Mouse (Mus musculus): ENCODE data around the gene Sec24d.
"Not testable (repeated sequence)": the region's sequence is repeated elsewhere in the genome, so short reads cannot be mapped to it uniquely, and the experiment has no call there.

The Sec24d gene

DNA sequence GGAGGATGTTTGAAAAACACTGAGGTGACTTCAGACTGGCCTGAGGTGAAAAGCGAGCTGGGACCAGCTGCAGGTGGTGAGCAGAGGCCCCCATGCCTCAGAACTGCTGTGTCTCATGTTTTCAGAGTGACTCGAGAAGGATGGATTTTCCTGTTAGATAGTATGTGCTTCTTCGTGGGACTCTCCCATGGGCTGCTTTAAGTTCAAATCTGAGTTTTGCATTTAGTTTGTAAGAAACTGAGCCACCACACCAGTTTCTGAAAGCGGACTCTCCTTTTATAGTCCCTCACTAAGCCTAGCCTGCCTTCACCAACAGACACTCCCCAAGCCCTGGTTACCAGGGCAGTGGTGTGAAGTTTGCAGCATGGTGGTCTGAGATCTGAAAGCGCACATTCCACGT, 70.6 kb downstream of the Sec24d start:
- no peak for DNase-seq (ENCODE audit: low read depth, low spot score)

DNA sequence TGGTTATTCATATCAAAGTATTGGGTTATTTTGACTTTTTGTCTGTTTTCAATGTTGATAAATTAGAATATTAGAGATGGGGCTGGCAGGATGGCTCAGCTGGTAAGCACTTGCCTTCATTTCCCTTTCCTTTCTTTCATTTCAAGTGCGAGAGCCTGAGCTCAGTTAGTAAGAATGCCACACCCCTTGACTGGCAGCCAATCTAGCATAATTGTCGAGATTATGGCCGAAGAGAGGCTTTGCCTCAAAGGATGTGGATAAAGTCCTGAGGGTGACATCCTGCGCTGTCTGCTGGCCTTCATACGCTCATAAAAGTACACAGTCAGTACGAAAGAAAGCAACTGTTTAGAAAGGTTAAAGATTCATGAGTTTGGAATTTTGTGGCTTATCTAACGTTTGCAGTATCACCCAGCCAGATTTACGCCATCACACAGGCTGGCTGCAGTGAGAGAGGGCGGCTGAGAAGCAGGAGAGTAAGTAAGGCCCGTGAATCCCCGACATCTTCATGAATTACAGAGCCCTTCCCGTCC, 71.5 kb downstream of the Sec24d start:
- DNase-seq (ENCODE audit: low read depth, low spot score): no peak

GRCm38 (mm10) chr3:123341049-123341448, 73.8 kb downstream of the Sec24d start:
- DNase-seq (ENCODE audit: low read depth, low spot score): no peak

- DNase-seq (ENCODE audit: low read depth, low spot score): no peak
Observed at GRCm38 (mm10) chr3:123343690-123344089, 76.4 kb downstream of the Sec24d start.

- no peak for DNase-seq (ENCODE audit: low read depth, low spot score)
Observed at GRCm38 (mm10) chr3:123348080-123348802, 81.0 kb downstream of the Sec24d start.

- DNase-seq (ENCODE audit: low read depth, low spot score): no peak
Observed at GRCm38 (mm10) chr3:123350602-123351001, 83.3 kb downstream of the Sec24d start.

DNA sequence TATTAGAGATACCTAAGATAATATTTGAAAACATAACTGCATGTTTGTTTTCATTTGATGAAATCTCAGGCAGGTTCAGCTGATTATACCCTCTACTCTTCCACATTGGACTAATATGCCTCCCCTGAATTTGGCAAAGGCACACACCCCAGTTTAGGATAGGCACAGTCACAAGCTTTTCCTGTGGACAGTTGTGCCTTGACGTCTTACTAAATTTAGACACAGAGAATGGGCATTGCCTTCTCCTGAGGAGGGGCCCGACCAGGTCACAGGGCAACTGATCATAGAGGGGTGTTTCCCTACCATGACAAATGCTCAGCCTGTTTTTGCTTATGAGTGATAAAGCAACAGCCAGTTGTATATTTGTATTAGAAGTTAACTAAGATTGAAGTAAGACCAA, 84.3 kb downstream of the Sec24d start:
- DNase-seq (ENCODE audit: low read depth, low spot score): no peak

DNA sequence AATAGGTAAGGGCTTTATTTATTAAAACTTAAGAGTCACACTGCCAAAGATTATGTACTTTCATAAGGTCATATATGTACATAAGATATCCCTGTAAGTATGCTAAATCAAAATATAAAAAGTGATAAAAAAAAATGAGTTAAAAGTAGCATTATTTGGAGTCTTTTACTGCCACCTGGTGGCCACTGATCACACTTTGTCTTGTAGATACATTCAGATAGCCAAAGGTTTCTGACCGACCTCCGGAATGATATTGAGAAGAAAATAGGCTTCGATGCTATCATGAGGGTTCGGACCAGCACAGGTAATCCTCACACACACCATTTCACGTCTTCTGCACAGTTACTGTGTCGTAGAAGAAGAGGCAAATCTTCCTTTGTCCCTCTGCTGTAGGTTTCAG, 85.9 kb downstream of the Sec24d start:
- DNase-seq (ENCODE audit: low read depth, low spot score): no peak

GRCm38 (mm10) chr3:123353661-123354060, 86.4 kb downstream of the Sec24d start:
- no peak for DNase-seq (ENCODE audit: low read depth, low spot score)

GRCm38 (mm10) chr3:123354388-123354787, 87.1 kb downstream of the Sec24d start:
- DNase-seq (ENCODE audit: low read depth, low spot score): no peak

GRCm38 (mm10) chr3:123356377-123356991, 89.2 kb downstream of the Sec24d start:
- DNase-seq (ENCODE audit: low read depth, low spot score): no peak

DNA sequence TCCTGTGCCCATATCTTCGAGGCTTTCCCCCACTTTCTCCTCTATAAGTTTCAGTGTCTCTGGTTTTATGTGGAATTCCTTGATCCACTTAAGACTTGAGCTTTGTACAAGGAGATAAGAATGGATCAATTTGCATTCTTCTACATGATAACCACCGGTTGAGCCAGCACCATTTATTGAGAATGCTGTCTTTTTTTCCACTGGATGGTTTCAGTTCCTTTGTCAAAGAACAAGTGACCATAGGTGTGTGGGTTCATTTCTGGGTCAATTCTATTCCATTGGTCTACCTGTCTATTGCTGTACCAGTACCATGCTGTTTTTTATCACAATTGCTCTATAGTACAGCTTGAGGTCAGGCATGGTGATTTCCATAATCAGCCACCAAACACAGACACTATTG, 99.6 kb downstream of the Sec24d start:
- not testable (repeated sequence) for DNase-seq (ENCODE audit: low read depth, low spot score)

DNA sequence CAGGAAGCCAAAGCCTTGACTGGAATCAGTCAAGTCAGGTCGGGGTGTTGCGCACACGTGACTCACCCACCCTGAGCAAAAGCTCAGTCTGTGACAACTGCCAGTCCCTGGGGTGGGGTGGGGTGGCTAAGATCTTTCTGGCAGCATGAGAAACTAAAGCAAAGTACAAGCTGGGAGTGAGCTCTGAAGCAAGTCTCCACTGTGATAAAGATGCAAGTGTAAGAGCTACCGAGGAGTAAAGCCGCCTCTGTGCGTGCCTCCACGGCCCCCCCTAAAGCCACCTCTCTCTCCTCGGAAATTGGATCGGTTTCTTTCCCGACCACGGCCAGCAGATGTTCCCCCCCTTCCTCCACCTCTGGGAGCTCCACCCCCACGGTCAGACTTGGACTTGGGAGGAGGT, 101.9 kb downstream of the Sec24d start:
- no peak for DNase-seq (ENCODE audit: low read depth, low spot score)

- no peak for DNase-seq (ENCODE audit: low read depth, low spot score)
Observed at GRCm38 (mm10) chr3:123370927-123371326, 103.7 kb downstream of the Sec24d start.

DNA sequence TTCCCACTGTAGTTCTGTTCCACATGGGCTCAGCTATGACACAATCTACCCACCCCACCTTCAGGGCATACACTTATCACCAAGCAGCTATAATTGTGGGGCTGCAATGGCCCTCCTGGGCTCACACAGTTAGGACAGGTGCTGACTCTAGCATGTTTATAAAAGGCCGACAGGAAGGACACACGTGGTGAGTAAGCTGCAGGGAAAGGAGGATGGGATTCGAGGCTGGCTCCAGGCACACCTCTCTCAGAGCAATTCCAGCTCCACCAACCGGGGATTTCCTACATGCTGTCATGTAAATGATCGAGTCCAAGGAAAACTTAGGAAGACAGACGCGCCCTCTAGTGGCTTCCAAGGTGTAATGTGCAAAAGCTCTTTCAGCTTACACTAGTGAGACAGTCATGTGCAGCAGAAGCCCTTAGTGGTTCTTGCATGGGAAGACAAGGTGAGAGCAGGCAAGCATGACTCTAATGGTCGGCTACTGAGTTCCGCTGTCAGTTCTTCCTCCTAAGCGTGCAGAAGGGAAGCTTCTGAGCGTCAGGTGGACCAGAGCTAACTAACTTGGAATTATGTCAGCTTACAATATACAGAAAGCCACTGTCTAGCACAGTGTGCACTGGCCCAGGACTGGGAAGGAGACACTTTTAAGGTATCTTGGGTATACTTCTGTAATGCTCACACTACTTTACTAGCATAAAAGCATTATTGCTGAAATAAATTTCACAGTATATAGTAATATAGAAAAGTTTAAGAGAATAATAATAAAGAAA, 104.7 kb downstream of the Sec24d start:
- peak; percentile 16 for DNase-seq (ENCODE audit: low read depth, low spot score)

DNA sequence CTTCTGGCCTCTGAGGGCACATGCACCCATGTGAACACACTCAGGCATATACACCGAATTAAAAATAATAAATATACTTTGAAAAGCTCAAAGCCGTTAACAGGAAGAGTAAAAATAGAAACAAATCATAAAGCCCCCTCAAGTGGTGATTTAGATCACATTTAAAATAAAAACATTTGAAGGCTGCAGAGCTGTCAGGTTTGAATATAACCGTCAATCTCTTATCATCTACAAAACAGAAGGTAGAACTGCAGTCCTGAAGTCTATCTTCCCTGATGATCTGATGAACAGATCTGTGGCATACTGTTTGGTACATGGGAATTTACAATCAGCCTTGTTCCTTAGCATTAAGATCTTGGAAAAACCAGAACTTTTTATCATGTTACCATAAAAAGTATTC, 109.3 kb downstream of the Sec24d start:
- no peak for DNase-seq (ENCODE audit: low read depth, low spot score)

DNA sequence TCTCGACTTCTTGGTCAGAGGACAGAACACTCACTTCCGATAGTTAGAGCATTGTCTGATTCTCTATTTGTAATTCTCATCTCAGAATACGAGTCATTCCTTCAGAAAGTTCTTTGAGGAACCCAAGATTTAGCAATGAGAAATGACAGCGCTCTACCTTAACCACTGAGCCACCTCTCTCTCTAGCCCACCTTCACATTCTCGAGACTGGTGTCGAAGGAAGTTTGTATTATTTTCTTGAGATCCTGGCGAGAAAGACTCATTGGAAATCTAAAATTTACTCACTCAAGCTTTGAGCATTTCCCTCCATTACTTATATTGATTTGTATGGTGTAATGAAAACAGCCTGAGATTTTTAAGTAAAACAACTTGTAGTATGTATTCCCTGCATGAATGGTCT, 117.2 kb downstream of the Sec24d start:
- no peak for DNase-seq (ENCODE audit: low read depth, low spot score)

DNA sequence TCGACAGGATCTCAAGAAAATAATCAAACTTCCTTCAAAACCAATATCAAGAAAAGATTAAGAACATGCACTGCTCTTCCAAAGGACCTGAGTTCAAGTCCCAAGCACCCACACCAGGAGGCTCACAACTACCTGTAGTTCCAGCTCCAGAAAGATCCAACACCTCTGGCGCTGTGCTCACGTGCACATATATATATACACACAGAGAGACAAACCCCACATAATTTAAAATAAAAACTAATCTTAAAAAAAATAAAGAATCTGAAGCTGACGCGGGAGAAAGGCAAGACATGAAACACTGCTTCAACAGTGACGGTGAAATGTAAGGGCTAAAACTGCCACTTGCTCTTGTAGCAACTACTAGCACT, 117.8 kb downstream of the Sec24d start:
- no peak for DNase-seq (ENCODE audit: low read depth, low spot score)

DNA sequence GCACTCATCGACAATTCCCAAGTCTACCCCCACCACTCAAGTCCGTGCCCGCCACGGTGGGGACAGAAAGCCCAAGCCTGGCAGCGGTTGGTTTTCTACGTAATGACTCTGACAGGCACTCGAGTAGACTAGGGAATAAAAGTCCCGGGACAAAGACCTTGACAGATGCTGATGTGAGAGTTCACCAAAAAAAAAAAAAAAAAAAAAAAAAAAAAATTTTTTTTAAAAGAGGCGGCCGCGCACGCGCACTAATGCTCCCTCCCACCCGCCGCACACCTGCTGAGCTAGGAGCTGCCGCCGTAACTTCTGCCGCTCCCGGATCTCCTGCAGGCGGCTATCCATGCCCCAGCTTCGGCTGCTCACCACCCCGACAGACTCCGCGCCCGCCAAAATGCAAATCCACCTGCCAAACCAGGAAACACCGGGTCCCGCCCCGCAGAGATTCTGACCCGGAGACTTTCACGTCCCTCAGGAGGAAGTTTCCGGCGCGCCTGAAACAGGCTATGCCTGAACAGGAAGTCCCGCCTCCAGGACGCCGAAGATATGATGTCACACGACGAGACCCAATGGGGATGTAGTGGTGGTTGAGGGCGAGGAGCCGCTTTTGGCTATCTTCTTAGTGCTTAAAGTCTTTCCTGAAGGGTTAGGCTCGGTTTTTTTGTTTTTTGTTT, 118.4 kb downstream of the Sec24d start, which contains the start of gene Mettl14:
Gene Mettl14, minus strand, starts transcription at position 623 of the 671 bp plus-strand sequence.
- DNase-seq (ENCODE audit: low read depth, low spot score): peak; percentile 96

DNA sequence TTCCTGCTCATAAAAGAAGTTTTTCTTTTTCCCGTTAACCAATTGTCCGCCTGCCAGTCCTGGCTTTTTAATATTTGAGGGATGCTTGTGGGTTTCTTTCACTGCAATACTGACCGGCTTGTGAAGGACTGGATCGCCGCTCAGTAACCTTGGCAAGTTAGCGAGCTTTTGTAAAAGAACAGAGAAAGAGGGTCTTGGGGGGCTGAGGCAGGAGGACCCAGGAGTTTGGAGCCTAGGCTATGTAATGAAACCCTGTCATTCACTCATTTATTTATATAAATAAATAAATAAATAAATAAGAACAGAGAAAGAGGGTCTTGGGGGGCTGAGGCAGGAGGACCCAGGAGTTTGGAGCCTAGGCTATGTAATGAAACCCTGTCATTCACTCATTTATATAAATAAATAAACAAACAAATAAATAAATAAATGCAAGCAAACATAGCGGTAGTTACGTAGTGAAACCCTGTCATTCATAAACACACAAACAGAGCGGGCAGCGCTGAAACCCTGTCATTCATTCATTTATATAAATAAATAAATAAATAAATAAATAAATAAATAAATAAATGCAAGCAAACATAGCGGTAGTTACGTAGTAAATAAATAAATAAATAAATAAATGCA, 119.0 kb downstream of the Sec24d start:
- not testable (repeated sequence) for DNase-seq (ENCODE audit: low read depth, low spot score)

DNA sequence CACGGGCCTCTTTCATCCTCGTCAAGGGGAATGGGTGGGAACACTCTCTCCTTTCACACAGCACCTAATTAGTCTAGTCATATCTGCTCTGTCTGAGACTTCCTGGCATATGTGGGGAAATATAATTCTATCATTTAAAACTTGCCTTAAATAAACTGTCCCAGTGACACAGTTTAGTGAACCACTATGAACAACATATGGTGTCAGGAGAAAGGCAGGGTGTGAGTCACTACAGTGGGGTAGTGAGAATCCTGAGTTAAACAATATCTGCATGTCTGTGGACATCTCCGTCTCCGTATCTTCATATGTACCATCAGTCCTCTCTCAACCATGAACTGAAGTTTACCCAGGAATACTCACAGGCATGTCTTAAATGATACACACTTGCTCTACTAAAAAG, 123.9 kb downstream of the Sec24d start:
- no peak for DNase-seq (ENCODE audit: low read depth, low spot score)

Data from c-Kit-negative CD71-positive TER-119-positive erythroid progenitor cells, embryonic 14.5 days (primary cell).